Mouse (Mus musculus) erythroblast, embryonic 14.5 days (primary cell): ENCODE results near the gene Prokr2.
"Not testable (repeated sequence)": the region's sequence is repeated elsewhere in the genome, so short reads cannot be mapped to it uniquely, and the experiment has no call there.

ENCODE experiments used
- GATA1 ChIP-seq: IDR thresholded peaks from 2 replicates; pipeline ENCODE4 v1.6.1; 2012; ENCODE audit warnings: low read length, inconsistent platforms, mixed read lengths
- TAL1 ChIP-seq: IDR thresholded peaks from 3 replicates; pipeline ENCODE4 v1.6.1; 2012; ENCODE audit warnings: low read length, inconsistent platforms, mixed read lengths

DNA sequence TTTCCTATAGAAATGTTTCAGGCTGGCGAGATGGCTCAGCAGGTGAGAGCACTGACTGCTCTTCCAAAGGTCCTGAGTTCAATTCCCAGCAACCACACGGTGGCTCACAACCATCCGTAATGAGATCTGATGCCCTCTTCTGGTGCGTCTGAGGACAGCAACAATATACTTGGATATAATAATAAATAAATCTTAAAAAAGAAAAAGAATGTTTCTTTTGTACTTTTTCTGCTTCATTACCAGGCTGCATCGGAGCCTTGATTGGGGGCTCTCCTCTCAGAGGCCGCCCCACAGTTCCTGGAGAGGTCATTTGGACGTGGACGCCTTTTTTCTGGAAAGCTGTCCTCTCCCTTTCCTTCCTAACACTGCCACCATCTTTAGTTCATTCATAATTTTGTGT is 71.2 kb downstream of the Prokr2 start:
- TF ChIP-seq GATA1, TAL1: not testable (repeated sequence)
